Mouse (Mus musculus): ENCODE measurements at regions not wholly inside any gene's neighbourhood (a gene's known extent, or its start where the extent isn't known, plus 50 kb on each side); places are given as distances from the start of the nearest gene placed in this dataset.

GRCm38 (mm10) chr19:15784644-15785043 is 162.5 kb downstream of the Psat1 start:
- TF ChIP-seq USF1 (IDR thresholded peaks at IDR 0.05; ENCODE audit: low read depth) (no peak), POLR2A (IDR thresholded peaks at IDR 0.05; ENCODE audit: insufficient read length, low read depth) (no peak), MYOG (IDR thresholded peaks at IDR 0.05; ENCODE audit: control insufficient read depth in 1 of 3, insufficient read depth in 1 of 3, insufficient read length in 2 of 3, low read depth in 2 of 3) (no peak), E2F4 (IDR thresholded peaks at IDR 0.05; ENCODE audit: insufficient read depth) (no peak), REST (IDR thresholded peaks at IDR 0.05; ENCODE audit: insufficient read depth, insufficient read length) (no peak)
